Mouse (Mus musculus): ENCODE measurements at regions not wholly inside any gene's neighbourhood (a gene's known extent, or its start where the extent isn't known, plus 50 kb on each side); places are given as distances from the start of the nearest gene placed in this dataset.
A peak's percentile ranks its signal among the peaks of the same experiment; 100 is the strongest.

DNA sequence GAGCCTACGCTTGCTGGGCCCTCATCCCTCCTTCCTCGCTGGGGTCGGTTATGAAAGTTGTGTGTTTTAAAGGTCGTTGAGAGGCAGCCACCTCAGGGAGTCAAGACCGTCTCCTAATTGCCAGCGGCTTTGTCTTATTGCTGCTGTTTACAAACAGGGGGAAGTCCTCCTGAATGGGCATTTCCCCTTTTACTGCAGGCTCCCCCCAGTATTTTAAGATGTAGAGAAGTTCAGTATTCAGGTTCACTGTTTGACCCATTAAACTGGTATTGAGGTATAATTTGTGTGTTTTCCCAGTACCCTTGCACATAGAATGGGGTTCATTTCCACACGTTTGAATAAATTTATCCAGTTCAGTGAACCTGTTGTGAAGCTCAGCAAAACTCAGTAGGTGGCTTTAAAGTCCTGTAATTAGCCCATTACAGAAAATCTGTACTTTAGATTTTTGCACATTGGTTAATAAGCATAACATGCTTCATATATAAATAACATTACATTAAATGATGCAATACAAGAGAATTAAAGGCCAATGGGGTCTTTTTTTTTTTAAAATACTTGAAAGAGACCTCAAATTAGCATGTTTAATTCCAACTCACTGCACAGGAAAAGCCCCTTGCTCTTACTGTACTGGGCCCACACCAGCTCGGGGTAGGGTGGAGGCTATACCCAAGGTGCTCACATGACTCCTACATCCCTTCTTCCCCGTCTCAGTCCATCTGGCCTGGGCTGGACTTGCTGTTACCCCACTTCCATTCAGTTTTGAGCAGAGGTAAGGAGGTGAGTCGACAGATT is 63.7 kb downstream of the Nkx2-1 start:
- no peaks in the 10 kb centered on the region for H3K4me1 ChIP-seq (ENCODE audit: insufficient read depth, low read length)
- no peak overlapping the region for H3K4me3 ChIP-seq (ENCODE audit: low read length)
- no peak for ATAC-seq (ENCODE audit: low FRiP score, low TSS enrichment)
- no peaks in the 10 kb centered on the region for H3K27me3 ChIP-seq (ENCODE audit: insufficient read depth, low read length)
- H3K4me2 ChIP-seq (replicated peaks; ENCODE audit: low read depth, low read length): no peak overlapping the region
- no peaks in the 10 kb centered on the region for H3K36me3 ChIP-seq (ENCODE audit: insufficient read depth, low read length)
- no peak overlapping the region for H3K27ac ChIP-seq (ENCODE audit: low read length)
- 59% methylated on average over 10 of the region's 10 CpGs for WGBS
- no peak overlapping the region for H3K9ac ChIP-seq (replicated peaks; ENCODE audit: low read length)
- no peaks in the 10 kb centered on the region for H3K9me3 ChIP-seq (ENCODE audit: low read length)

DNA sequence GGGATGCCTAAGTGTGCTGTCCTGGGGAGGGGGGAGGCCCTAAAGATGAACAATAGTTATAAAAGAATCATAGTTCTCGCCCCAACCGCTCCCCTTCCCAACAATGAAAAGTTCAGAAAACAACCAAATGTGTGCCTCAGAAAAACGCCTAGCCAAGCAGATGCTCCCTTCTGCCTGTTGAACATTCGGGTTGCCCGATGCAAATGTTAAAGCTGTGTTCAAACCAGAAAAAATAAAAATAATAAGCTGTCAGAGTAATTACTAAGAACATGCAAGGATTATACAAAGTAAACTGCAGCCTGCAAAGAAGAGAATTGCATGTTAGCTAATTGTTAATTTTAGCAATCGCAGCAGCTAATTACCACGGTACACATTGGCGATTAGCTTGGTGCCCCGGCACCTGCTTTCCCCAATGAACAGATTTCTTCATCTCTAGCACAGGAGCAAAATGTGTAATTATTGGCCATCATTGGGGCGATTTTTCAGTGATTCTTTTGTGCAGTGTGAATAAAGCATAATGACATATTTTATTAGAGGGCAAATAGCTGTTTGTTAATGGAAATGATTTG is 65.7 kb downstream of the Nkx2-1 start:
- H3K4me1 ChIP-seq (ENCODE audit: insufficient read depth, low read length): no peaks in the 10 kb centered on the region
- H3K4me3 ChIP-seq (ENCODE audit: low read length): no peak overlapping the region
- 78% methylated on average over 10 of the region's 10 CpGs for WGBS
- no peak overlapping the region for H3K9ac ChIP-seq (replicated peaks; ENCODE audit: low read length)
- H3K27me3 ChIP-seq (ENCODE audit: insufficient read depth, low read length): no peaks in the 10 kb centered on the region
- no peak for ATAC-seq (ENCODE audit: low FRiP score, low TSS enrichment)
- no peaks in the 10 kb centered on the region for H3K9me3 ChIP-seq (ENCODE audit: low read length)
- no peaks in the 10 kb centered on the region for H3K36me3 ChIP-seq (ENCODE audit: insufficient read depth, low read length)
- no peak overlapping the region for H3K4me2 ChIP-seq (replicated peaks; ENCODE audit: low read depth, low read length)
- no peak overlapping the region for H3K27ac ChIP-seq (ENCODE audit: low read length)

- H3K4me3 ChIP-seq (ENCODE audit: low read length): no peak overlapping the region
- no peaks in the 10 kb centered on the region for H3K36me3 ChIP-seq (ENCODE audit: insufficient read depth, low read length)
- no peak for ATAC-seq (ENCODE audit: low FRiP score, low TSS enrichment)
- H3K9ac ChIP-seq (replicated peaks; ENCODE audit: low read length): no peak overlapping the region
- H3K27ac ChIP-seq (ENCODE audit: low read length): no peak overlapping the region
- WGBS: 4% methylated on average over 10 of the region's 10 CpGs
- H3K27me3 ChIP-seq (ENCODE audit: insufficient read depth, low read length): peaks cover 46% of the 10 kb centered on the region
- H3K9me3 ChIP-seq (ENCODE audit: low read length): no peaks in the 10 kb centered on the region
- H3K4me2 ChIP-seq (replicated peaks; ENCODE audit: low read depth, low read length): no peak overlapping the region
- no peaks in the 10 kb centered on the region for H3K4me1 ChIP-seq (ENCODE audit: insufficient read depth, low read length)
These were observed 77.1 kb downstream of the Nkx2-1 start for GRCm38 (mm10) chr12:56459508-56460119.

DNA sequence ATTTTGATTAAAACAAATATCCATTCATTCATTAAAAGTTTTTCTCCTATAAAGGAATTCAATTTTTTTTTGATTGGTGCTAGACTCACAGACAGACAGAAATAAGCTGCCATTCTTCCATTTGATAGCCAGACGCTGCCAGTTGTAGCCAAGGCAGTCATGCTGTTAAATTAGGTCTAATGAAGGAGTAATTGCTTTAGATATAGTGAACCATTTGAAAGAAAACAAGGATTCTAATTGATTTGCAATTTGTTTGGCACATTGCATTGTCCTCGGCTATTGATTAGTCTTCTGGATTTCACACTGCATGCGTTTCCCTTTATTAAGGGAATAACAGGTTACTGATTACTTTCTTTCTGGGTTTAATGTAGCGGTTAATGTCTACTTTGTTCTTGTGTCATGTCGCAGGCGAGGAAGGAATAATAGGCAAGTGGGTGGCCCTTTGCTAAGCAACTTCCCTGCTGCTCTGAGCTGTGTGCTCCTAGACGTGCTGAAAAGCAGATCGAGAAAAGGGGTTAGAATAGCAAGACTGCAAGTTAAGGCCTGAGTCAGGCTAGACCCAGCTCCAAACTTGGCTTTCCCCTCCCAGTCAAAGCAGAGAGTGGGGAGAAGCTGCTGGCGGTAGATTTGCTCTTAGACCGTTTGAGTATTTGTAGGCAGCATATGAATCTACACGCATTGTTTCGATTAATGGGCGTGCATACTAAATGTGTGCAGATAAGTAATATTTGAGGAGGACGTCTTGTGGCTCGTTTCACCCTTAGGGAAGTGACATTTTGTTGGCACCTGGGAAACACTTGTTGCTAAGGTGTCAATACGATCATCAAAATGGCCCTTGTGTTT is 77.8 kb downstream of the Nkx2-1 start:
- no peaks in the 10 kb centered on the region for H3K36me3 ChIP-seq (ENCODE audit: insufficient read depth, low read length)
- WGBS: 8% methylated on average over 16 of the region's 16 CpGs
- no peak overlapping the region for H3K27ac ChIP-seq (ENCODE audit: low read length)
- no peaks in the 10 kb centered on the region for H3K9me3 ChIP-seq (ENCODE audit: low read length)
- no peak overlapping the region for H3K4me3 ChIP-seq (ENCODE audit: low read length)
- ATAC-seq (ENCODE audit: low FRiP score, low TSS enrichment): no peak
- peaks cover 46% of the 10 kb centered on the region for H3K27me3 ChIP-seq (ENCODE audit: insufficient read depth, low read length)
- H3K9ac ChIP-seq (replicated peaks; ENCODE audit: low read length): no peak overlapping the region
- H3K4me2 ChIP-seq (replicated peaks; ENCODE audit: low read depth, low read length): no peak overlapping the region
- no peaks in the 10 kb centered on the region for H3K4me1 ChIP-seq (ENCODE audit: insufficient read depth, low read length)

GRCm38 (mm10) chr12:56457951-56458350 is 78.8 kb downstream of the Nkx2-1 start:
- Histone ChIP-seq H3K27ac (ENCODE audit: low read length) (no peak overlapping the region), H3K36me3 (ENCODE audit: insufficient read depth, low read length) (no peaks in the 10 kb centered on the region), H3K9ac (replicated peaks; ENCODE audit: low read length) (no peak overlapping the region), H3K4me3 (ENCODE audit: low read length) (no peak overlapping the region), H3K9me3 (ENCODE audit: low read length) (no peaks in the 10 kb centered on the region), H3K4me1 (ENCODE audit: insufficient read depth, low read length) (no peaks in the 10 kb centered on the region), H3K4me2 (replicated peaks; ENCODE audit: low read depth, low read length) (no peak overlapping the region), H3K27me3 (ENCODE audit: insufficient read depth, low read length) (peaks cover 46% of the 10 kb centered on the region)
- 50% methylated on average over 5 of the region's 5 CpGs for WGBS
- ATAC-seq (ENCODE audit: low FRiP score, low TSS enrichment): no peak

GRCm38 (mm10) chr12:56457356-56457755 is 79.4 kb downstream of the Nkx2-1 start:
- Histone ChIP-seq H3K9me3 (ENCODE audit: low read length) (no peaks in the 10 kb centered on the region), H3K4me1 (ENCODE audit: insufficient read depth, low read length) (no peaks in the 10 kb centered on the region), H3K4me2 (replicated peaks; ENCODE audit: low read depth, low read length) (no peak overlapping the region), H3K27ac (ENCODE audit: low read length) (no peak overlapping the region), H3K4me3 (ENCODE audit: low read length) (no peak overlapping the region), H3K27me3 (ENCODE audit: insufficient read depth, low read length) (peaks cover 46% of the 10 kb centered on the region), H3K9ac (replicated peaks; ENCODE audit: low read length) (no peak overlapping the region), H3K36me3 (ENCODE audit: insufficient read depth, low read length) (no peaks in the 10 kb centered on the region)
- ATAC-seq (ENCODE audit: low FRiP score, low TSS enrichment): no peak
- 9% methylated on average over 2 of the region's 2 CpGs for WGBS

- no peak overlapping the region for H3K9ac ChIP-seq (replicated peaks; ENCODE audit: low read length)
- H3K4me1 ChIP-seq (ENCODE audit: insufficient read depth, low read length): no peaks in the 10 kb centered on the region
- no peak overlapping the region for H3K27ac ChIP-seq (ENCODE audit: low read length)
- H3K9me3 ChIP-seq (ENCODE audit: low read length): no peaks in the 10 kb centered on the region
- no peak for ATAC-seq (ENCODE audit: low FRiP score, low TSS enrichment)
- H3K4me3 ChIP-seq (ENCODE audit: low read length): no peak overlapping the region
- no peak overlapping the region for H3K4me2 ChIP-seq (replicated peaks; ENCODE audit: low read depth, low read length)
- no peaks in the 10 kb centered on the region for H3K36me3 ChIP-seq (ENCODE audit: insufficient read depth, low read length)
- 90% methylated on average over 2 of the region's 2 CpGs for WGBS
- 0 out of 2 replicates have a peak, but pooled peaks cover under 1% of the 10 kb centered on the region for H3K27me3 ChIP-seq (ENCODE audit: insufficient read depth, low read length)
These were observed 86.4 kb downstream of the Nkx2-1 start for GRCm38 (mm10) chr12:56450261-56450660.

- H3K27ac ChIP-seq (ENCODE audit: low read length): no peak overlapping the region
- H3K9ac ChIP-seq (replicated peaks; ENCODE audit: low read length): no peak overlapping the region
- H3K27me3 ChIP-seq (ENCODE audit: insufficient read depth, low read length): no peaks in the 10 kb centered on the region
- H3K9me3 ChIP-seq (ENCODE audit: low read length): no peaks in the 10 kb centered on the region
- ATAC-seq (ENCODE audit: low FRiP score, low TSS enrichment): no peak
- 81% methylated on average over 12 of the region's 12 CpGs for WGBS
- no peak overlapping the region for H3K4me2 ChIP-seq (replicated peaks; ENCODE audit: low read depth, low read length)
- H3K4me1 ChIP-seq (ENCODE audit: insufficient read depth, low read length): no peaks in the 10 kb centered on the region
- no peaks in the 10 kb centered on the region for H3K36me3 ChIP-seq (ENCODE audit: insufficient read depth, low read length)
- H3K4me3 ChIP-seq (ENCODE audit: low read length): no peak overlapping the region
These were observed 87.7 kb downstream of the Nkx2-1 start for GRCm38 (mm10) chr12:56448786-56449564.

DNA sequence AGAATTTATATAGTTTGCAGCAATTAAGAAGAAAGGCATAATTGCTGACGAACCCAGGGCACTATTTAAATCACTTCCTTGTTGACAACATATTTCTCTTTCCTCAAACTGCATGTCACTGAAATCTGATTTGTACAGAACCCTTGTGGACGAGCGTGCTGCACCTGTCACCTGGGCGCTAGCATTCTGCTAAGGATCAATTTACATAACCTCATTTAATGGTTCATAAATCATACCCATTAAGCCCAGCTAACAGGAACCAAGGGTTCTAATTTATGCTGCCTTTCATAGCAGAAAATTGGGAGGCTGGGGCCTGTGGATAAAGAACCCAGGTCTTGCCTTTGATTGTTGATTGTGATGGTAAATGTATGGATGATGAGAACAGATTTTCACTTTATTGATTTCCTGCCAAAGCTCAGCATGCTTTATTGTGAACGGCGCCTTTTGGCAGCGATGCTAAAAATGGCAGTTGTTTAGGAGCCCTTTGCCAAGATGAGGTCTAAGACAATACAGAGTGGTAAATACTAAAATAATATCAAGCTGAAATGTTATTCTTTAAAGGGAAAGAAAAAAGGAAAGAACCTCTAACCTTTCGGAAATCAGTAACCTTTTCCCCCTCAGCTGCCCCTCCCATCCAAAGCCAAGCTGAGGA is 95.4 kb downstream of the Nkx2-1 start:
- H3K4me1 ChIP-seq (ENCODE audit: insufficient read depth, low read length): no peaks in the 10 kb centered on the region
- 38% methylated on average over 8 of the region's 8 CpGs for WGBS
- peak; percentile 27; the same call in 1 of the 2 replicates for ATAC-seq (ENCODE audit: low FRiP score, low TSS enrichment)

More for the DNA sequence above, 95.4 kb downstream of the Nkx2-1 start:
- no peaks in the 10 kb centered on the region for H3K9me3 ChIP-seq (ENCODE audit: low read length)
- H3K4me3 ChIP-seq (ENCODE audit: low read length): no peak overlapping the region
- 0 out of 2 replicates have a peak, but pooled peaks cover 3% of the 10 kb centered on the region for H3K27me3 ChIP-seq (ENCODE audit: insufficient read depth, low read length)
- no peak overlapping the region for H3K4me2 ChIP-seq (replicated peaks; ENCODE audit: low read depth, low read length)
- no peak overlapping the region for H3K9ac ChIP-seq (replicated peaks; ENCODE audit: low read length)
- no peaks in the 10 kb centered on the region for H3K36me3 ChIP-seq (ENCODE audit: insufficient read depth, low read length)
- H3K27ac ChIP-seq (ENCODE audit: low read length): no peak overlapping the region

All from kidney, embryonic 16.5 days (tissue).